Mouse (Mus musculus): Measurements from ENCODE around the gene Pigp. TPM values are rescaled to one million over a fixed set of nuclear protein-coding genes. Genes with fewer than 3 reads are reported as not detected.

Pigp gene
- total RNA-seq, 2 experiments from 2014 or later = 99.1 to 103 TPM

- DNase-seq = peak; percentile 66 to 73
- intact Hi-C loops (cut with DNase I) = loop anchor here (2.0 kb wide), 1 partner anchor 15 kb away; the partner anchor contains the start of gene Hlcs
These were observed 43.6 kb downstream of the Pigp start, which contains the start of gene Ripply3 for GRCm38 (mm10) chr16:94327781-94328711. Gene Ripply3 (plus strand): TSS chr16:94328420.

- DNase-seq = no peak
- intact Hi-C loops (cut with DNase I) = no loop called here
These were observed 45.6 kb downstream of the Pigp start for GRCm38 (mm10) chr16:94326008-94326407.

GRCm38 (mm10) chr16:94323681-94324080, 48.0 kb downstream of the Pigp start:
- no peak for DNase-seq

GRCm38 (mm10) chr16:94320223-94320622, 51.4 kb downstream of the Pigp start:
- intact Hi-C loops (cut with DNase I) = no loop called here
- DNase-seq = no peak

More at GRCm38 (mm10) chr16:94323681-94324080, 48.0 kb downstream of the Pigp start:
- intact Hi-C loops (cut with DNase I) = no loop called here

GRCm38 (mm10) chr16:94317752-94318151, 53.9 kb downstream of the Pigp start:
- peak in 1 of 2 experiments; percentile 23 for DNase-seq
- intact Hi-C loops (cut with DNase I) = no loop called here

GRCm38 (mm10) chr16:94315215-94315614, 56.4 kb downstream of the Pigp start:
- intact Hi-C loops (cut with DNase I) = no loop called here
- DNase-seq = no peak

GRCm38 (mm10) chr16:94314626-94315025, 57.0 kb downstream of the Pigp start:
- intact Hi-C loops (cut with DNase I) = no loop called here
- no peak for DNase-seq

- intact Hi-C loops (cut with DNase I) = loop anchor here (1.0 to 2.0 kb wide), 3 partner anchors 15 to 57 kb away; partner anchors contain the start of genes Pigp, Ripply3 and Ttc3
- peak; percentile 98 to 100 for DNase-seq
These were observed 58.2 kb downstream of the Pigp start, which contains the start of gene Hlcs for GRCm38 (mm10) chr16:94313229-94314030. Gene Hlcs (minus strand): TSS chr16:94313571.

GRCm38 (mm10) chr16:94312663-94313228, 58.9 kb downstream of the Pigp start:
- peak; percentile 70 to 82 for DNase-seq
- intact Hi-C loops (cut with DNase I) = loop anchor here (1.0 to 2.0 kb wide), 3 partner anchors 16 to 58 kb away; partner anchors contain the start of genes Pigp, Ripply3 and Ttc3

- intact Hi-C loops (cut with DNase I) = loop anchor here (2.0 kb wide), 2 partner anchors 17 to 59 kb away; partner anchors contain the start of genes Pigp, Ripply3 and Ttc3
- DNase-seq = no peak
These were observed 59.7 kb downstream of the Pigp start for GRCm38 (mm10) chr16:94311931-94312330.

- no peak for DNase-seq
- intact Hi-C loops (cut with DNase I) = no loop called here
These were observed 60.2 kb downstream of the Pigp start for GRCm38 (mm10) chr16:94311416-94311815.

- intact Hi-C loops (cut with DNase I) = no loop called here
- peak in 1 of 2 experiments; percentile 22 for DNase-seq
These were observed 62.6 kb downstream of the Pigp start for GRCm38 (mm10) chr16:94309025-94309424.

Other genes with a start within 250 kb of the Pigp start
- gene Hlcs, start 58.3 kb downstream of the Pigp start, total RNA-seq (2021) = 1 to 10 TPM; 4.8 to 6.7 TPM
- 1 to 10 TPM; 3.7 to 5.1 TPM for gene Ripply3, start 43.4 kb downstream of the Pigp start, total RNA-seq (2021)
- 10 to 100 TPM; 75.4 to 82.1 TPM for gene Ttc3, start 1.2 kb downstream of the Pigp start, total RNA-seq (2021)
- 10 to 100 TPM; 24.1 to 28.1 TPM for gene Vps26c, start 155.0 kb upstream of the Pigp start, total RNA-seq (2021)
- gene Dyrk1a, start 198.2 kb upstream of the Pigp start, total RNA-seq (2021) = 10 to 100 TPM; 64.4 to 71.8 TPM